13 mouse cellular contexts compared by ENCODE assay signal in the genomic region with DNA sequence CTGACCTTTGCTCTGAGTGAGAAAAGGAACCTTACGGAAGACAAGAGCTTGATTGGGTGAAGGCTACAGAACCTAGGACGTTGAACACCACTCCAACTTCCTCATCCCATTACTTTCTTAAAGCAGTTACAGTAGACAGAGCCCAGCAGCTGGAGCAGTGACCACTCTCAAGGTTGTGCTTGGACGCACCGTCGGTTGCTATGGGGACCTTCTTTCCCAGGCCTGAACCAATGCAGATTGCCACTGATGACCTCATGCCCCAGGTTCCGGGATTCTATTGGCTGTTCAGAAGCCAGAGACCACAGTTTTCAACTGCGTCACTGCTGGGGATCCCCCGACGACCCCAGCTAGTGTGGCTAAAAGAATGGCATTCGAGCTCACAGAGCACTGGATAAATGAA. TPM values are rescaled to one million over a fixed set of nuclear protein-coding genes. Genes with fewer than 3 reads are reported as not detected.
A peak's percentile ranks its signal among the peaks of the same experiment; 100 is the strongest.
DNase-seq lines count a peak whose midpoint lies in the region; ATAC-seq lines count a peak whose summit lies in the region.
"Had no signal": no experiment of that assay in that cellular context is flagged by ENCODE, and none has a peak within 500 bp of the region (broad histone marks: within the 10 kb centered on the region; RNA-seq: fewer than 3 reads in every experiment).

No protein-coding gene starts in this region.

- peaks cover 96% of the 10 kb centered on the region for H3K27me3 ChIP-seq in midbrain, embryonic 10.5 days (ENCODE audit: low read depth, poor library complexity, severe bottlenecking)
- H3K27me3 ChIP-seq in midbrain, embryonic 16.5 days (ENCODE audit: control insufficient read depth, insufficient read depth, low read depth, low read length), result no peaks in the 10 kb centered on the region
- 0 out of 2 replicates have a peak, but pooled peaks cover 6% of the 10 kb centered on the region for H3K27me3 ChIP-seq in hindbrain, embryonic 13.5 days

- H3K9me3 ChIP-seq in midbrain, embryonic 10.5 days (replicated peaks), result no peaks in the 10 kb centered on the region
- no peaks in the 10 kb centered on the region for H3K9me3 ChIP-seq in midbrain, embryonic 16.5 days (replicated peaks; ENCODE audit: control insufficient read depth, low read length, poor library complexity, severe bottlenecking)
- no peaks in the 10 kb centered on the region for H3K9me3 ChIP-seq in hindbrain, embryonic 13.5 days

- peaks cover 71% of the 10 kb centered on the region for H3K4me1 ChIP-seq in midbrain, embryonic 10.5 days
- H3K4me1 ChIP-seq in midbrain, embryonic 16.5 days (ENCODE audit: control insufficient read depth, insufficient read depth, low read length), result peaks cover 13% of the 10 kb centered on the region
- peaks cover 72% of the 10 kb centered on the region for H3K4me1 ChIP-seq in hindbrain, embryonic 13.5 days (replicated peaks)

- H3K9ac ChIP-seq in midbrain, embryonic 16.5 days (ENCODE audit: low read depth, low read length), result no peak overlapping the region
- H3K9ac ChIP-seq in hindbrain, embryonic 13.5 days, result no peak overlapping the region

- peaks cover 26% of the 10 kb centered on the region for H3K36me3 ChIP-seq in midbrain, embryonic 10.5 days
- H3K36me3 ChIP-seq in midbrain, embryonic 16.5 days (ENCODE audit: control insufficient read depth, insufficient read depth, low read length), result no peaks in the 10 kb centered on the region
- H3K36me3 ChIP-seq in hindbrain, embryonic 13.5 days, result peaks cover 8% of the 10 kb centered on the region

- 18% methylated on average over 10 of the region's 10 CpGs for WGBS in midbrain, embryonic 10.5 days
- WGBS in midbrain, embryonic 16.5 days, result 22% methylated on average over 10 of the region's 10 CpGs
- WGBS in hindbrain, embryonic 13.5 days, result 19% methylated on average over 10 of the region's 10 CpGs

- DNase-seq in adrenal gland, adult (ENCODE audit: inconsistent age in 2 of 2, low spot score in 1 of 2), result peak; percentile 76 to 82
- no peak for DNase-seq in adrenal gland, postnatal 4 days (ENCODE audit: low spot score in 2 of 2)
- DNase-seq in midbrain, embryonic 10.5 days (ENCODE audit: low spot score), result peak; percentile 63
- DNase-seq in retina, postnatal 1 day, result peak; percentile 83
- no peak for DNase-seq in frontal cortex, postnatal 36 days (ENCODE audit: low spot score in 2 of 2)
- no peak for DNase-seq in cerebellum, adult 9-10 months
- DNase-seq: cerebellum, adult 11-12 months; layer of hippocampus, postnatal 36 days; right cerebral cortex, postnatal 14 days; thymus, postnatal 4 days had no signal

- no peak for ATAC-seq in midbrain, embryonic 16.5 days
- ATAC-seq in hindbrain, embryonic 13.5 days (ENCODE audit: low FRiP score), result no peak

- H3K4me2 ChIP-seq in midbrain, embryonic 16.5 days (ENCODE audit: low read length), result no peak overlapping the region
- H3K4me2 ChIP-seq in hindbrain, embryonic 13.5 days, result no peak overlapping the region

- H3K4me3 ChIP-seq in midbrain, embryonic 10.5 days, result no peak overlapping the region
- H3K4me3 ChIP-seq in midbrain, embryonic 16.5 days (ENCODE audit: low read depth, low read length), result no peak overlapping the region
- H3K4me3 ChIP-seq in hindbrain, embryonic 13.5 days, result no peak overlapping the region

- no peak overlapping the region for H3K27ac ChIP-seq in midbrain, embryonic 10.5 days (replicated peaks)
- H3K27ac ChIP-seq in midbrain, embryonic 16.5 days (ENCODE audit: low read length), result no peak overlapping the region
- 0 out of 2 replicates have a peak overlapping the region, but pooled peaks have one; percentile 30 for H3K27ac ChIP-seq in hindbrain, embryonic 13.5 days

RNA-seq across cellular contexts. Expression of a gene that starts 6.9 kb away (rescaled TPM):
- 1 to 10 TPM; 3.3 to 6.1 TPM for total RNA-seq in adrenal gland, postnatal 4 days (2021)
- polyA plus RNA-seq in midbrain, embryonic 10.5 days (2016; fragmentation: Nextera tagmentation; extraction: Ambion mirVana), result 20.5 and 21.9 TPM in 2 replicates
- 3.7 and 4.2 TPM in 2 replicates for polyA plus RNA-seq in midbrain, embryonic 16.5 days (2015; fragmentation: Nextera tagmentation; extraction: Ambion mirVana)
- 8.6 and 9.8 TPM in 2 replicates for polyA plus RNA-seq in hindbrain, embryonic 13.5 days (2015; fragmentation: Nextera tagmentation; extraction: Ambion mirVana)

RNA-seq across cellular contexts. Expression of a gene that starts 8.2 kb away (rescaled TPM):
- 1 to 10 TPM in 1 of 2 experiments, under 1 TPM in 1; 0.84 to 1.6 TPM for total RNA-seq in adrenal gland, postnatal 4 days (2021)
- 3.9 and 7.0 TPM in 2 replicates for polyA plus RNA-seq in midbrain, embryonic 10.5 days (2016; fragmentation: Nextera tagmentation; extraction: Ambion mirVana)
- 40.5 and 59.0 TPM in 2 replicates for polyA plus RNA-seq in midbrain, embryonic 16.5 days (2015; fragmentation: Nextera tagmentation; extraction: Ambion mirVana)
- polyA plus RNA-seq in hindbrain, embryonic 13.5 days (2015; fragmentation: Nextera tagmentation; extraction: Ambion mirVana), result 46.8 and 49.7 TPM in 2 replicates

RNA-seq across cellular contexts. Expression of a gene that starts 18.8 kb away (rescaled TPM):
- total RNA-seq in adrenal gland, postnatal 4 days (2021), result 10 to 100 TPM; 60.7 to 74.6 TPM
- polyA plus RNA-seq in midbrain, embryonic 10.5 days (2016; fragmentation: Nextera tagmentation; extraction: Ambion mirVana), result 30.5 and 34.9 TPM in 2 replicates
- polyA plus RNA-seq in midbrain, embryonic 16.5 days (2015; fragmentation: Nextera tagmentation; extraction: Ambion mirVana), result 60.6 and 78.2 TPM in 2 replicates
- 41.5 and 47.0 TPM in 2 replicates for polyA plus RNA-seq in hindbrain, embryonic 13.5 days (2015; fragmentation: Nextera tagmentation; extraction: Ambion mirVana)

RNA-seq across cellular contexts. Expression of a gene that starts 30.8 kb away (rescaled TPM):
- under 1 TPM; 0.25 to 0.48 TPM for total RNA-seq in adrenal gland, postnatal 4 days (2021)
- polyA plus RNA-seq in midbrain, embryonic 10.5 days (2016; fragmentation: Nextera tagmentation; extraction: Ambion mirVana), result 0.11 and 0.12 TPM in 2 replicates
- polyA plus RNA-seq in midbrain, embryonic 16.5 days (2015; fragmentation: Nextera tagmentation; extraction: Ambion mirVana), result 0.09 and 0.25 TPM in 2 replicates
- polyA plus RNA-seq in hindbrain, embryonic 13.5 days (2015; fragmentation: Nextera tagmentation; extraction: Ambion mirVana), result 0.14 and 0.17 TPM in 2 replicates
- total RNA-seq: heart, postnatal 25 days had no signal

RNA-seq across cellular contexts. Expression of a gene that starts 34.1 kb away (rescaled TPM):
- total RNA-seq in adrenal gland, postnatal 4 days (2021), result 1 to 10 TPM in 1 of 2 experiments, under 1 TPM in 1; 0.81 to 1.2 TPM
- 0.11 and 0.20 TPM in 2 replicates for polyA plus RNA-seq in midbrain, embryonic 10.5 days (2016; fragmentation: Nextera tagmentation; extraction: Ambion mirVana)
- 0.96 and 0.98 TPM in 2 replicates for polyA plus RNA-seq in midbrain, embryonic 16.5 days (2015; fragmentation: Nextera tagmentation; extraction: Ambion mirVana)
- 1.1 and 1.3 TPM in 2 replicates for polyA plus RNA-seq in hindbrain, embryonic 13.5 days (2015; fragmentation: Nextera tagmentation; extraction: Ambion mirVana)
- total RNA-seq: heart, postnatal 25 days; layer of hippocampus, postnatal 36 days had no signal

Comparison
In these comparisons a context has a peak if more than half of its experiments do, and no peak if none do; other contexts are left out.
1. DNase-seq: peak in adrenal gland, adult (2 of 2), midbrain, embryonic 10.5 days (single experiment) and retina, postnatal 1 day (single experiment); none in adrenal gland, postnatal 4 days (0 of 2), frontal cortex, postnatal 36 days (0 of 2) and cerebellum, adult 9-10 months (single experiment).